Mouse (Mus musculus): ENCODE measurements around the gene Fpgs. TPM values are rescaled to one million over a fixed set of nuclear protein-coding genes. Genes with fewer than 3 reads are reported as not detected.

Fpgs gene
- polyA plus RNA-seq, 2 experiments = 21.6 to 45.3 TPM

DNA sequence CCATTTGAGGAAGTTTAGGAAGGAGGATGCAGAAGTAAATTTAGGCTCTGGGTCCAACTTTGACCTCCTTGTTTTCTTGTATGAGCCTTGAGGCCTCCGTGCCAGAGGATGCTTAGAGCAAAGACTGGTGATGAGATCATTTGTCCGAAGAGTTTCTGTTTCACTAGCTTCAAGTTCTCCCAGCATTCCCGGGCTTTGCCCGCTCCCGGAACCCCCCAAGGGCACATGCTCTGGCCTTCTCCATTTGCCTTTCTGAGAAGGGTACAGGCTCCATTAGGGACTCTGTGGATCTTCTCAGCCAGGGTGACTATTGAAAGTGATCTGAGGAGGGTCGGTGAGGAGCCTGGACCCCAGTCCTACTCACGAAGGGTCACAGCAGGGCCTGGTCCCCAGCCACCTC lies 56.6 kb downstream of the Fpgs start:
- WGBS (ENCODE audit: insufficient replicate concordance) = 57% methylated on average over 7 of the region's 7 CpGs

DNA sequence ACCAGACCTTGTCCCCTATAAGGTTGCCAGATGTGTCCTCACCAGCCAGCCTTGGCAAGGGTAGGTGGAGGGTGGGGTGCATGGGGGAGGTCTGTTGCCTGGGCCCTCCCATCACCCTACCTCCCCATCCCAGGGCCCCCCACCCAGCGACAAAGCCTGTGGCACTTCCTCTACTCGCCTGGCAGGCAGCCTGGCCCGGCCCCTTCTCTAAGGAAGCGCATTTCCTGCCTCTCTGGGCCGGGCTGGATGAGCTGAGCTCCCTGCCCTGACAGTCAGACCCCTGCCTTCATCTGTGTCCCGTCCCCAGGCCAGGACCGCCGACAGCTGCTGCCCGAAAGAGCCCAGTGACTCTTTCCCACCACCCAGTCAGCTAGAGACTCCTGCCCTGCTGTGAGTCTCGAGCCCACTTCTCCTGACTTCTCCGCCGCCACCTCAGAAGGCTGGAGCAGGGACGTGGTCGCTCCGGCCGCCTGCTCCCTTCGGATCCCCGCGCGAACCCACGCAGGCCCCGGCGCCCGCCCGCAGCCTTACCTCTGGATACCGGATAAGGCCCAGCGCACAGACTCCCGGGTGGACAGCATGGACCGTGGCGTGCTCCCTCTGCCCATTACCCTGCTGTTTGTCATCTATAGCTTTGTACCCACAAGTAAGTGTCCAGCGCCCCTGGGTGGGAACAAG lies 57.4 kb downstream of the Fpgs start, which contains the start of gene Eng:
TSS of gene Eng (plus strand) at position 217 of the 678 bp plus-strand sequence.
- 19% methylated on average over 31 of the region's 31 CpGs for WGBS (ENCODE audit: insufficient replicate concordance)
- Histone ChIP-seq H3K9me3 (ENCODE audit: control insufficient read depth, low read length) (no peaks in the 10 kb centered on the region), H3K4me1 (replicated peaks; ENCODE audit: control insufficient read depth in 2 of 2, insufficient read depth in 2 of 2, low read length in 1 of 2) (peaks cover 23 to 25% of the 10 kb centered on the region in 2 experiments), H3K4me2 (ENCODE audit: low read depth) (peak within 1 kb of the TSS; percentile 62), H3K9ac (replicated peaks) (peak within 1 kb of the TSS; percentile 52), H3K27ac (peak within 1 kb of the TSS; percentile 33; the same call in 1 of the 2 replicates), H3K27me3 (ENCODE audit: control insufficient read depth, insufficient read depth, low read length) (no peaks in the 10 kb centered on the region), H3K36me3 (replicated peaks; ENCODE audit: control insufficient read depth, insufficient read depth, low read depth) (no peaks in the 10 kb centered on the region), H3K4me3 (ENCODE audit: insufficient read depth in 1 of 2, low read depth in 2 of 2, low read length in 2 of 2) (peak within 1 kb of the TSS; percentile 27 to 52)
- DNase-seq (ENCODE audit: low read depth in 3 of 3, low spot score in 3 of 3) (no peak), ATAC-seq (ENCODE audit: insufficient read depth) (peak; percentile 13; the same call in 1 of the 2 replicates)
- TF ChIP-seq CTCF (IDR thresholded peaks at IDR 0.05; ENCODE audit: low read depth) (no peak), EP300 (IDR thresholded peaks at IDR 0.05; ENCODE audit: low read depth) (no peak)

More for the DNA sequence above, 56.6 kb downstream of the Fpgs start:
- H3K4me1 ChIP-seq (replicated peaks; ENCODE audit: control insufficient read depth in 2 of 2, insufficient read depth in 2 of 2, low read length in 1 of 2) = peaks cover 23 to 25% of the 10 kb centered on the region in 2 experiments
- H3K27me3 ChIP-seq (ENCODE audit: control insufficient read depth, insufficient read depth, low read length) = no peaks in the 10 kb centered on the region
- peak overlapping the region; percentile 20; the same call in 1 of the 2 replicates for H3K9ac ChIP-seq (replicated peaks)
- DNase-seq (ENCODE audit: low read depth in 3 of 3, low spot score in 3 of 3) (no peak), ATAC-seq (ENCODE audit: insufficient read depth) (no peak)
- no peak overlapping the region for H3K27ac ChIP-seq
- H3K9me3 ChIP-seq (ENCODE audit: control insufficient read depth, low read length) = no peaks in the 10 kb centered on the region
- TF ChIP-seq EP300 (IDR thresholded peaks at IDR 0.05; ENCODE audit: low read depth) = no peak
- TF ChIP-seq CTCF (IDR thresholded peaks at IDR 0.05; ENCODE audit: low read depth) = no peak
- no peaks in the 10 kb centered on the region for H3K36me3 ChIP-seq (replicated peaks; ENCODE audit: control insufficient read depth, insufficient read depth, low read depth)
- H3K4me2 ChIP-seq (ENCODE audit: low read depth) = peak overlapping the region; percentile 62
- peak overlapping the region; percentile 27 to 52 for H3K4me3 ChIP-seq (ENCODE audit: insufficient read depth in 1 of 2, low read depth in 2 of 2, low read length in 2 of 2)

- H3K36me3 ChIP-seq (replicated peaks; ENCODE audit: control insufficient read depth, insufficient read depth, low read depth) = no peaks in the 10 kb centered on the region
- 46% methylated on average over 3 of the region's 3 CpGs for WGBS (ENCODE audit: insufficient replicate concordance)
- H3K4me3 ChIP-seq (ENCODE audit: insufficient read depth in 1 of 2, low read depth in 2 of 2, low read length in 2 of 2) = no peak overlapping the region
- DNase-seq (ENCODE audit: low read depth in 3 of 3, low spot score in 3 of 3) = no peak
- TF ChIP-seq CTCF (IDR thresholded peaks at IDR 0.05; ENCODE audit: low read depth) = no peak
- TF ChIP-seq EP300 (IDR thresholded peaks at IDR 0.05; ENCODE audit: low read depth) = no peak
- no peaks in the 10 kb centered on the region for H3K27me3 ChIP-seq (ENCODE audit: control insufficient read depth, insufficient read depth, low read length)
- peak overlapping the region; percentile 33; the same call in 1 of the 2 replicates for H3K27ac ChIP-seq
- no peaks in the 10 kb centered on the region for H3K9me3 ChIP-seq (ENCODE audit: control insufficient read depth, low read length)
- H3K4me1 ChIP-seq (replicated peaks; ENCODE audit: control insufficient read depth in 2 of 2, insufficient read depth in 2 of 2, low read length in 1 of 2) = peaks cover 23 to 25% of the 10 kb centered on the region in 2 experiments
- 0 out of 2 replicates have a peak, but pooled peaks have one; percentile 14 for ATAC-seq (ENCODE audit: insufficient read depth)
- H3K4me2 ChIP-seq (ENCODE audit: low read depth) = peak overlapping the region; percentile 43; the same call in 1 of the 2 replicates
- H3K9ac ChIP-seq (replicated peaks) = no peak overlapping the region; the same call in 1 of the 2 replicates
These were observed 58.3 kb downstream of the Fpgs start for GRCm38 (mm10) chr2:32645647-32646046.

- no peaks in the 10 kb centered on the region for H3K36me3 ChIP-seq (replicated peaks; ENCODE audit: control insufficient read depth, insufficient read depth, low read depth)
- peaks cover 23 to 25% of the 10 kb centered on the region in 2 experiments for H3K4me1 ChIP-seq (replicated peaks; ENCODE audit: control insufficient read depth in 2 of 2, insufficient read depth in 2 of 2, low read length in 1 of 2)
- no peaks in the 10 kb centered on the region for H3K9me3 ChIP-seq (ENCODE audit: control insufficient read depth, low read length)
- H3K9ac ChIP-seq (replicated peaks) = no peak overlapping the region; the same call in 1 of the 2 replicates
- H3K4me2 ChIP-seq (ENCODE audit: low read depth) = peak overlapping the region; percentile 43; the same call in 1 of the 2 replicates
- ATAC-seq (ENCODE audit: insufficient read depth) = peak; percentile 80
- no peak overlapping the region for H3K4me3 ChIP-seq (ENCODE audit: insufficient read depth in 1 of 2, low read depth in 2 of 2, low read length in 2 of 2)
- H3K27ac ChIP-seq = peak overlapping the region; percentile 33
- H3K27me3 ChIP-seq (ENCODE audit: control insufficient read depth, insufficient read depth, low read length) = no peaks in the 10 kb centered on the region
- WGBS (ENCODE audit: insufficient replicate concordance) = 32% methylated on average over 8 of the region's 8 CpGs
- TF ChIP-seq EP300 (IDR thresholded peaks at IDR 0.05; ENCODE audit: low read depth) = no peak
- TF ChIP-seq CTCF (IDR thresholded peaks at IDR 0.05; ENCODE audit: low read depth) = no peak
- DNase-seq (ENCODE audit: low read depth in 3 of 3, low spot score in 3 of 3) = peak in 1 of 3 experiments; percentile 31
These were observed 59.0 kb downstream of the Fpgs start for GRCm38 (mm10) chr2:32644799-32645475.

DNA sequence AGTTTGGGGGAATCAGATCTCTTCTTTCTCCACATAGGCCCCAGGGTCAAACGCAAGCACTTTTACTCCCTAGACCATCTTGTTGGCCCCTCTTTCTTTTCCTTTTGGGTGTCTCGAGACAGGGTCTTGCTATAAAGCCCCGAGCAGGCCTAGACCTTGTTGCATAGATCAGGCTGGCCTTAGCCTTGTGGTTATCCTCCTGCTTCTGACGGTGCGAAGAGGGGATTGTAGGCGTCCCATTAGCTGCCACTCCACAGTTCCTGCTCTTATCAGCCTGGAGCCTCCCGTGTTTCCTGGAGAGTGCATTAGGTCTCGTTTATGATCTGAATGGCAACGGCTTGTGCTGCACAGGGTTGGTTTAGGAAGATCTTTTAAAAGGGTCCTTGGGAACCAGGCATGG lies 59.9 kb downstream of the Fpgs start:
- H3K27ac ChIP-seq = no peak overlapping the region; the same call in 1 of the 2 replicates
- no peak for DNase-seq (ENCODE audit: low read depth in 3 of 3, low spot score in 3 of 3)
- no peak overlapping the region for H3K4me2 ChIP-seq (ENCODE audit: low read depth)
- no peak overlapping the region for H3K9ac ChIP-seq (replicated peaks)
- H3K4me3 ChIP-seq (ENCODE audit: insufficient read depth in 1 of 2, low read depth in 2 of 2, low read length in 2 of 2) = no peak overlapping the region
- TF ChIP-seq CTCF (IDR thresholded peaks at IDR 0.05; ENCODE audit: low read depth) = no peak
- no peak for TF ChIP-seq EP300 (IDR thresholded peaks at IDR 0.05; ENCODE audit: low read depth)
- H3K9me3 ChIP-seq (ENCODE audit: control insufficient read depth, low read length) = no peaks in the 10 kb centered on the region
- WGBS (ENCODE audit: insufficient replicate concordance) = 36% methylated on average over 9 of the region's 9 CpGs
- no peaks in the 10 kb centered on the region for H3K27me3 ChIP-seq (ENCODE audit: control insufficient read depth, insufficient read depth, low read length)
- ATAC-seq (ENCODE audit: insufficient read depth) = no peak
- H3K36me3 ChIP-seq (replicated peaks; ENCODE audit: control insufficient read depth, insufficient read depth, low read depth) = no peaks in the 10 kb centered on the region
- H3K4me1 ChIP-seq (replicated peaks; ENCODE audit: control insufficient read depth in 2 of 2, insufficient read depth in 2 of 2, low read length in 1 of 2) = peaks cover 23 to 25% of the 10 kb centered on the region in 2 experiments

All from liver, embryonic 14.5 days (tissue).